Mouse (Mus musculus): ENCODE measurements around the gene Plagl1.

GRCm38 (mm10) chr10:13108847-13109246, 48.5 kb downstream of the Plagl1 start:
- no peak for TF ChIP-seq EP300 (IDR thresholded peaks at IDR 0.05; ENCODE audit: low read depth)
- no peak for TF ChIP-seq CTCF (IDR thresholded peaks at IDR 0.05; ENCODE audit: low read depth)

All from heart, postnatal 0 days (tissue).